Mouse (Mus musculus): Measurements from ENCODE around the gene Acot5. TPM values are rescaled to one million over a fixed set of nuclear protein-coding genes. Genes with fewer than 3 reads are reported as not detected.

The Acot5 gene
- total and polyA plus RNA-seq, 3 experiments, result not detected

GRCm38 (mm10) chr12:84053173-84053572, 16.0 kb upstream of the Acot5 start:
- no peak overlapping the region for H3K9ac ChIP-seq (ENCODE audit: control insufficient read depth, low read depth, low read length, poor library complexity, severe bottlenecking)

GRCm38 (mm10) chr12:84053679-84054391, 15.3 kb upstream of the Acot5 start:
- H3K27ac ChIP-seq (ENCODE audit: control insufficient read depth, low read depth, low read length), result no peak overlapping the region
- no peak for DNase-seq (ENCODE audit: low read depth, low spot score)
- H3K4me1 ChIP-seq (ENCODE audit: control insufficient read depth in 1 of 2, insufficient read depth in 2 of 2, low read length in 2 of 2), result no peaks in the 10 kb centered on the region
- H3K9me3 ChIP-seq (replicated peaks; ENCODE audit: insufficient read depth, low read length), result no peaks in the 10 kb centered on the region
- H3K9ac ChIP-seq (ENCODE audit: control insufficient read depth, low read depth, low read length, poor library complexity, severe bottlenecking), result no peak overlapping the region
- peaks cover 0 to 2% of the 10 kb centered on the region in 2 experiments; a peak in 1 of 4 replicates for H3K27me3 ChIP-seq (ENCODE audit: control insufficient read depth in 1 of 2, insufficient read depth in 2 of 2, low read length in 2 of 2)
- no peaks in the 10 kb centered on the region for H3K36me3 ChIP-seq (ENCODE audit: control insufficient read depth in 1 of 2, insufficient read depth in 2 of 2, low read length in 2 of 2)
- no peak overlapping the region for H3K4me3 ChIP-seq (ENCODE audit: control insufficient read depth in 1 of 2, insufficient read depth in 1 of 2, low read depth in 2 of 2, low read length in 2 of 2)
- H3K79me2 ChIP-seq (ENCODE audit: control insufficient read depth, insufficient read depth, low read length, poor library complexity), result no peaks in the 10 kb centered on the region
- TF ChIP-seq MYC (IDR thresholded peaks at IDR 0.05; ENCODE audit: low read depth, low read length), result no peak
- no peak for TF ChIP-seq NELFE (IDR thresholded peaks at IDR 0.05; ENCODE audit: low read depth, low read length)
- TF ChIP-seq MXI1 (IDR thresholded peaks at IDR 0.05; ENCODE audit: low read depth, low read length), result no peak
- no peak for TF ChIP-seq KAT2A (conservative IDR thresholded peaks at IDR 0.05; ENCODE audit: low read depth, low read length)
- no peak for TF ChIP-seq MAX (IDR thresholded peaks at IDR 0.05; ENCODE audit: low read length)

More at GRCm38 (mm10) chr12:84053173-84053572, 16.0 kb upstream of the Acot5 start:
- no peaks in the 10 kb centered on the region for H3K36me3 ChIP-seq (ENCODE audit: control insufficient read depth in 1 of 2, insufficient read depth in 2 of 2, low read length in 2 of 2)
- no peak for TF ChIP-seq ZNF384 (IDR thresholded peaks at IDR 0.05; ENCODE audit: low read depth, low read length)
- TF ChIP-seq RAD21 (IDR thresholded peaks at IDR 0.05; ENCODE audit: low read depth, low read length), result no peak
- TF ChIP-seq CHD1 (IDR thresholded peaks at IDR 0.05; ENCODE audit: low read depth, low read length), result no peak
- no peak for TF ChIP-seq TCF12 (IDR thresholded peaks at IDR 0.05; ENCODE audit: low read depth, low read length)
- TF ChIP-seq NRF1 (IDR thresholded peaks at IDR 0.05; ENCODE audit: insufficient read depth, low read depth, low read length, poor library complexity, severe bottlenecking), result no peak
- no peak for TF ChIP-seq MAFK (IDR thresholded peaks at IDR 0.05; ENCODE audit: borderline replicate concordance, low read depth, low read length)
- no peak for TF ChIP-seq TAL1 (IDR thresholded peaks at IDR 0.05; ENCODE audit: low read length)
- no peak for TF ChIP-seq MXI1 (IDR thresholded peaks at IDR 0.05; ENCODE audit: low read depth, low read length)
- TF ChIP-seq RCOR1 (IDR thresholded peaks at IDR 0.05; ENCODE audit: low read depth, low read length), result no peak
- no peak for TF ChIP-seq JUND (IDR thresholded peaks at IDR 0.05; ENCODE audit: low read depth, low read length)
- no peak for TF ChIP-seq MYB (IDR thresholded peaks at IDR 0.05; ENCODE audit: low read depth, low read length)
- TF ChIP-seq EP300 (IDR thresholded peaks at IDR 0.05; ENCODE audit: low read depth in 1 of 2, low read length in 2 of 2), result no peak
- no peak for TF ChIP-seq ELF1 (IDR thresholded peaks at IDR 0.05; ENCODE audit: low read depth, low read length)
- no peak for TF ChIP-seq MEF2A (IDR thresholded peaks at IDR 0.05; ENCODE audit: extremely low read depth, insufficient replicate concordance, low read depth, low read length, poor library complexity, severe bottlenecking)
- TF ChIP-seq POLR2A (IDR thresholded peaks at IDR 0.05; ENCODE audit: control insufficient read depth in 1 of 2, insufficient read depth in 1 of 2, low read depth in 1 of 2, low read length in 2 of 2, poor library complexity in 1 of 2), result no peak
- no peak for TF ChIP-seq E2F4 (IDR thresholded peaks at IDR 0.05; ENCODE audit: borderline replicate concordance, low read depth, low read length)
- peaks cover 0 to 2% of the 10 kb centered on the region in 2 experiments; a peak in 1 of 4 replicates for H3K27me3 ChIP-seq (ENCODE audit: control insufficient read depth in 1 of 2, insufficient read depth in 2 of 2, low read length in 2 of 2)
- no peaks in the 10 kb centered on the region for H3K9me3 ChIP-seq (replicated peaks; ENCODE audit: insufficient read depth, low read length)
- H3K27ac ChIP-seq (ENCODE audit: control insufficient read depth, low read depth, low read length), result no peak overlapping the region
- H3K4me1 ChIP-seq (ENCODE audit: control insufficient read depth in 1 of 2, insufficient read depth in 2 of 2, low read length in 2 of 2), result no peaks in the 10 kb centered on the region
- no peak for DNase-seq (ENCODE audit: low read depth, low spot score)
- H3K4me3 ChIP-seq (ENCODE audit: control insufficient read depth in 1 of 2, insufficient read depth in 1 of 2, low read depth in 2 of 2, low read length in 2 of 2), result no peak overlapping the region
- H3K79me2 ChIP-seq (ENCODE audit: control insufficient read depth, insufficient read depth, low read length, poor library complexity), result no peaks in the 10 kb centered on the region
